Comparison of ENCODE assay signal across 8 mouse cellular contexts in the genomic region with DNA sequence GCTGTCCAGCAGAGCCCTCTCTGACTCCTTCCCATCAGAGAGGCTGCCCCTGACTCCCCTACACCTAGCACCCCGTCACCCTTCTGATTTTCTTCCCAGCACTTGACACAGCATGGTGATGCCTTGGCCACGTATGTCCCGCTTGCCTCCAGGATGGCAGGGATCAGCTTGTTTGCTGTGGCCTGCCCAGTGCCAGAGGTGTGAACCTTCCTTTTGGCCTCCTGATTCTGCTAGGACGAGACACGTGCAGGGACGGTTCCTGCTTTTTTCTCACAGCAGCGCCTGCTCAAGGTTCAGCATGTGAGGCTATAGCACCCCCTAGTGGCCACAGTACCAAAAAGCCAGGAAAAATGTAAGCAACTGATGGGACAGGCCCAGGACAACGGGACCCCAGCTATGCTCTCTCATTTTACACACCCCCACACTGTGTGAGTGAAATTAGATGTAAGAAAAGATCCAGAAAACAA.
DNase-seq lines count a peak whose midpoint lies in the region; ATAC-seq and TF ChIP-seq lines count a peak whose summit lies in the region.

No protein-coding gene starts in this region.

- WGBS in hindbrain, postnatal 0 days = 12% methylated on average over 8 of the region's 8 CpGs

- peak overlapping the region; percentile 32 for H3K4me2 ChIP-seq in hindbrain, postnatal 0 days (ENCODE audit: low read depth, low read length)

- TF ChIP-seq CTCF in gastrocnemius, adult 2 months (IDR thresholded peaks at IDR 0.05) = peak; percentile 90
- TF ChIP-seq CTCF in hindbrain, postnatal 0 days (IDR thresholded peaks at IDR 0.05; ENCODE audit: low read depth) = peak; percentile 97

- no peaks in the 10 kb centered on the region for H3K9me3 ChIP-seq in hindbrain, postnatal 0 days (ENCODE audit: low read length)

- DNase-seq in R1 (ENCODE audit: low read depth, low spot score) = peak; percentile 87
- DNase-seq in cerebellum, postnatal 25 days = peak; percentile 85 to 92
- DNase-seq in gastrocnemius, adult 2 months = peak; percentile 86
- peak; percentile 92 for DNase-seq in hindbrain, postnatal 0 days (ENCODE audit: low spot score)
- peak; percentile 81 to 88 for DNase-seq in left cerebral cortex, adult 18-20 months (ENCODE audit: low spot score in 2 of 2)
- DNase-seq in right cerebral cortex, adult 18-20 months = peak; percentile 81
- DNase-seq in urinary bladder, postnatal 10 days (ENCODE audit: low spot score) = peak; percentile 48

- no peaks in the 10 kb centered on the region for H3K36me3 ChIP-seq in hindbrain, postnatal 0 days (ENCODE audit: insufficient read depth, low read length)

- intact Hi-C loops in gastrocnemius, adult 2 months (cut with DNase I) = loop anchor here (1.0 to 5.0 kb wide), 4 partner anchors 86 to 337 kb away; no protein-coding TSS in a partner anchor

- H3K9ac ChIP-seq in hindbrain, postnatal 0 days (replicated peaks; ENCODE audit: low read length) = peak overlapping the region; percentile 1; the same call in 1 of the 2 replicates

- H3K27ac ChIP-seq in gastrocnemius, adult 2 months = peak overlapping the region; percentile 50
- H3K27ac ChIP-seq in hindbrain, postnatal 0 days = no peak overlapping the region

- H3K27me3 ChIP-seq in hindbrain, postnatal 0 days (ENCODE audit: insufficient read depth, low read length) = no peaks in the 10 kb centered on the region

- H3K4me1 ChIP-seq in hindbrain, postnatal 0 days (ENCODE audit: insufficient read depth, low read length) = 0 out of 2 replicates have a peak, but pooled peaks cover 6% of the 10 kb centered on the region

- peak overlapping the region; percentile 55 for H3K4me3 ChIP-seq in gastrocnemius, adult 2 months
- no peak overlapping the region for H3K4me3 ChIP-seq in hindbrain, postnatal 0 days (ENCODE audit: low read length)

- peak; percentile 44 for ATAC-seq in hindbrain, postnatal 0 days
- peak; percentile 69 for ATAC-seq in megakaryocyte, adult 5-6 weeks (ENCODE audit: poor library complexity, severe bottlenecking)
